Mouse (Mus musculus) adipocyte (in vitro differentiated cells): ENCODE data around the gene Btnl10.

Experiments used
- DNase-seq: peaks from one replicate; pipeline ENCODE4 v3.0.0-alpha.2; 2016; ENCODE audit warnings: low spot score

The Btnl10 gene

GRCm38 (mm10) chr11:58917745-58918366 is at the start of gene Btnl10:
TSS of gene Btnl10 (plus strand) at chr11:58917908.
- DNase-seq = no peak

DNA sequence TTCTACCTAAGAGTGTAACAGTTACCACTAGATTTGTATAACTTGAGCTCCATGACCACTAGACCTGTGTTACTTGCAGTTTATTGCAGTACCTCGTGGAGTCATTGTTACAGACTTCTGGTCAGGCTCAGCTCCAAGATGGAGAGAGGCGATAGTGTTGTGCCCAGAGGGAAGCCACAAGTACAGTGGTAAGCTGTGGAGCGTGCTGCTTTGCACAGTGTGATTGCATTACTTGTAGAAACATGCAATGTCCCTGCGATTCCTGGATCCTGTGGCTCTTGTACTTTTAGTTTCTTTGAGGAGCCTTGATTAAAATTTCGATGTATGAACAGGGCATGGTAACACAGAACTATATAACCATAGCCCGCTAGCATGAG is 49.8 kb upstream of the Btnl10 start:
- no peak for DNase-seq

- DNase-seq = no peak
Measured at GRCm38 (mm10) chr11:58870961-58871360, 46.7 kb upstream of the Btnl10 start.

GRCm38 (mm10) chr11:58883756-58884155 is 34.0 kb upstream of the Btnl10 start:
- no peak for DNase-seq

DNA sequence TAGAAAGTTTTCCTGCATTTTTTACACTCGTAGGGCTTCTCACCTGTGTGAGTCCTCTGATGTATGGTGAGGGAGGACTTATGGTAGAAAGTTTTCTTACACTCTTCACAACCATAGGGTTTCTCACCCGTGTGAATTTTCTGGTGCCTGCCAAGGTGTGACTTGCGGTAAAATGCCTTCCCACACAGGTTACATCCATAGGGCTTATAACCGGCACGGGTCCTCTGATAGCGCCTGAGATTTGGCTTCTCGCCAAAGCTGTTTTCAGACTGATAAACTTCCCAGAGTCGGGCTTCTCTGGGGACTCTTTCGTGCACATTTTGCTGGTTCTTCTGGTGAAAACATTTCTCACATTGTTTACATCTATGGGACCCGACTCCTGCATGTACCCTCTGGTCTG is 27.2 kb upstream of the Btnl10 start:
- no peak for DNase-seq

DNA sequence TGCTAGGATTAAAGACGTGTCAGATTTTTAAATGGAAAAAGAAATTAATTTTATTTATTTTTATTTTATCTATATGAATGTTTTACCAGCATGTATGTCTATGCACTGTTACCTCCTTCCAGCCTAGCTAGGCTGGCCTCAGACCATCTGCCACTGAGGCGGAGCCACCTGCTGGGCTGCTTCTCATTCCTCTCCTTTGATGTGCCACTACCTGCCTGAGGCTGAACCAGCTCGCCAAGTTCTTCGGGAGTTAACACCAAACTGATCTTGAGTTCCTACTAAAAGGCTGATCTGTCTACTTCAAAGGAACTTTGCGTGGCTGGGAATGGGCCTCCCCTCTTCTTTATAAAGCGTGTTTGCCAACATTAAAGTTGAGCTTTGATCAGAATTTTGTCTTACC is 23.3 kb upstream of the Btnl10 start:
- DNase-seq = no peak

- no peak for DNase-seq
Measured at GRCm38 (mm10) chr11:58897485-58897884, 20.2 kb upstream of the Btnl10 start.

GRCm38 (mm10) chr11:58901080-58901479 is 16.6 kb upstream of the Btnl10 start:
- no peak for DNase-seq

DNA sequence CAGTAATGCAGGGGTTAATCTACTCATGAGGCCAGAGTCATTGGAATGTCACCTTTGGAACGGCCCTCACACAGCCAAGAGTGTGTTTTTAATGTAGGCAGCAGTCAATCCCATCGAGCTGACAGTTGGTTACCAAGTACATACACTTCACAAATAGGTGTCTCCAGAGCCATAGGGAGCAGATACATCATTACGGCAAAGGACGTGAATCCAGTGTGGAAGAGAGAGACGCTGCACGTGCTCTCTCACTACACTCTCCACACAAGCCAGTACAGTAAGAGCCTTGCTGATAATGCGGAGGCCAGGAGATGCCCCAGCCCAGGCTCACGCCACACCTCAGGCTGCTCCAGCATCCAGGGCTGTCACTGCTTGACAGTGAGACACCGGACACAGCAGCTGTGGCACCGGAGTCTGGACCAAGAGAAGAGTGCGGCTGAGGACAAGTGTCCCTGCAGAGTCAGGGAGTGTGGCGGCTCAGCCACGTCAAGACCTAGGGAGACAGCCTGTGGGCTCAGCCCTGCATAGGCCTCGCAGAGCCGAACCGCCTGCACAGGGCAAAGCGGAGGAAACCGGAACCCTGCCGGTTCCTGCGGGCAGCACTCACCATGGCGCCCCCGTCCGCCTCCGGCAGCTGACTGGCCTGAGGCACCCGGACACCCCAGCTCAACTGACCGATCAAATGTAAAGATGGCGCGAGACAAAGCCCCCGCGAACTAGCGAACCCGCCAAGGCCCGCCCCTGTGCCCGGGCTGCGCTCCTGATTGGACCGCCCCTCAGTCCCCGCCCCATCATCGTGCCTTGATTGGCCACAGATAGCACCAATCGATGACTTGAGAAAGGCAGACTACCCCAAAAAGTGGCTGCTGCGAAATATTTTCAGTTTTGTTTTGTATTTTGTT is 13.9 kb upstream of the Btnl10 start, which contains the start of gene Zfp39:
Gene Zfp39 (minus strand): TSS at position 715 of the 899 bp plus-strand sequence.
- peak; percentile 90 for DNase-seq

DNA sequence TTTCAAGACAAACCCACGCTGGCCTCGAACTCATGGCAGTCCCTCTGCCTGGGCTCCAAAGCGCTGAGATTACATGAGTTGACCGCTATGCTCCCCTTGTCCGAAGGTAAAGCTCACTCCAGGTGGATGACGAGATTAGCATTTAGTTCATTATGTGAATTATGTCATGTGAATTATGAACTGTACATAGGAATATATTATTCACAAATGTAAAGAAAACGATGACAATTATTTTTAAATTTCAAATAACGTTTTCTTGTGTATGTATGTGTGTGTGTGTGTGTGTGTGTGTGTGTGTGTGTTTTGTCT is 13.3 kb upstream of the Btnl10 start:
- DNase-seq = no peak

- DNase-seq = peak; percentile 31
Measured at GRCm38 (mm10) chr11:58904838-58905237, 12.9 kb upstream of the Btnl10 start.

DNA sequence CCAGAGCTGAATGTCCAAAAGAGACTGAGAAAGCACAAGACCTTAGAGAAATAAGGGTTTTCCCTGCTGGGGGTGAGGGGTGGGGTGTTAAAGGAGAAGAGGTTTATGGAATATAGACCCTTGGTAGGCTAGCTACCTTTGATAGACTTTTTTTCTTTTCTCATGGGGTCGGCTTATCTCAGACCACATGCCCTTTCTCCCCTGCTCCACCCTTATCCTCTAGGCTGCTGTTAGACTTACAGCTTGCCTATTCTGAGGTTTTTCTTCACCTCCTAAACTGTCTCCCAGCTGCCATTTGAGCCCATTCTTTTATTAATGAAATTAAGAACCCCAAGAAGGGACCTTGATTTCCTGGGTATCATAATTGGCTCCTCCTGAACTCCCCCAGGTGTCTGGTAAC is 3.9 kb upstream of the Btnl10 start:
- no peak for DNase-seq

- DNase-seq = peak; percentile 46
Measured at GRCm38 (mm10) chr11:58914461-58915028, 3.2 kb upstream of the Btnl10 start.

DNA sequence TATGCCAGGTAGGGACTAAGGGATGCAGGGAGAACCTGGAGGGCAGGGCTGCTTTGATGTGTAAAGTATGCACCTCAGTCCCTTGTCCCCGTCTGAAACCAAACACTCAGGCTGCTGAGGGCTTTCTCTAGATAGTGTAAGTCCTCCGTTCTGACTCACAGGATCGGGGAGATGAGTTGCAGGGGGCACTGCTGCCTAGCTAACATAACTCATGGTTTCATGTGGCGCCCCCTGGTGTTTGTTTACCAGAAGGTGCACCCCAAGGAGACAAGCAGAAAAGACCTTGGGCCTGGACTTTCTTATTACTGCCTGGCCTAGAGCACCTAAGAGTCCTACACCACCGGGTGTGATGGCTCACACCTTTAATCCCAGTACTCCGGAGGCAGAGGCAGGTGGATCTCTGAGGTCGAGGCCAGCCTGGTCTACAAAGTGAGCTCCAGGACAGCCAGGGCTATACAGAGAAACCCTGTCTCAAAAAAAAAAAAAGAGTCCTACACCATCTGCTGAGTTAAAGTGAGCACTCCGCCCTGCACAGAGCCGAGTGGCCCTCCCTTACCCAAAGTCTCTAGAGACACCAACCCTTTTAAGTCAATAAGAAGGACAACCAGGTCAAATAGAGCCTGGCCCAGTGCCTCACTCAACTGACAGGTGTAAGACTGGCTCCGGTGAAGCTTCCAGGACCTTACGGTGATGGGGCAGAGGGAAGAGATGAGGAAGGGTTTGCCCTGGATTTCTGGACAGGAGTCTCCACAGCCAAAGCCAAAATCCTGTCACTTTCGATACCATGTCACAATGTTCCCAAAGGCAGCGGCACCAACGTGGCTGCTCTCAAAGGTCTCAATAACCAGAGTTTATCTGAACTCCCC is 596 bp upstream of the Btnl10 start:
- peak; percentile 40 for DNase-seq

DNA sequence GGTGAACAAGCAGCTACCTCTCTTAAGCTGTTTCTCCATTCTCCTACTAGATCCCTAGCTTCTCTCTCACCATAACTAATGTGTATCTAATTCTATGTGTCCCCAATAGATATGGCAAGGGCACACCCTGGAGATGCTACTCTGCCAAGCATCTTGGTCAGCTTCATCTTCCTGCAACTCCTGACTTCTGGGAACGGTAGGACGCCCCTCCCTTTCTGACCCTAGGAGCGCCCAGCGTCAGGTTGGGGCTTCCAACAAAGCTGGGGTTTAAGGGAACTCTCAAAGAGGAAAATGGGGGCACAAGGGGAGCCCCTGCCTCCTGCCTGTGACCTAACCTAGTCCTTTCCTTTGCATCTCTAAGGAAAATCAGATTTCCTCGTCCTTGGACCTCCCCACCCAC is 1.1 kb downstream of the Btnl10 start:
- DNase-seq = no peak

DNA sequence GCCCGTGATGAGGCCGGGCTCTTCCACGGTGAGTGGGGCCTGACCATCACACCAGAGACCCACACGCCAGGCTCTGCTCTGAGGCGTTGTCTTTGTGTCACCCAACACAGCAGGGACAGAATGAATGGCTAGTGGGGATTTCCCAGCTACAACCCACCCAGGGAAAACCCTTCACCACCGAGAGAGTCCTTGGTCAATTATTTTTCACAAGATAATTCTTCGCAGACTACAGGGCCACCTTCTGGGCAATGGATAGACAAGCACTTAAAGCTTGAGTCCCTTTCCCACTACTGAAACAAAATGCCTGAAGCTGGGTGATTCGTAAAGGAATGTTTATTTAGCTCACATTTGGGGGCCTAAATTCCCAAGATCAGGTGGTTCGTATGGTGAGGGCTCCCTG is 4.7 kb downstream of the Btnl10 start:
- DNase-seq = no peak

- DNase-seq = no peak
Measured at GRCm38 (mm10) chr11:58926651-58927050, 8.9 kb downstream of the Btnl10 start.

GRCm38 (mm10) chr11:58927053-58927452 is 9.3 kb downstream of the Btnl10 start:
- DNase-seq = no peak

GRCm38 (mm10) chr11:58927790-58928651 is 10.3 kb downstream of the Btnl10 start:
- DNase-seq = peak; percentile 64

- DNase-seq = no peak
Measured at GRCm38 (mm10) chr11:58929055-58929454, 11.3 kb downstream of the Btnl10 start.

DNA sequence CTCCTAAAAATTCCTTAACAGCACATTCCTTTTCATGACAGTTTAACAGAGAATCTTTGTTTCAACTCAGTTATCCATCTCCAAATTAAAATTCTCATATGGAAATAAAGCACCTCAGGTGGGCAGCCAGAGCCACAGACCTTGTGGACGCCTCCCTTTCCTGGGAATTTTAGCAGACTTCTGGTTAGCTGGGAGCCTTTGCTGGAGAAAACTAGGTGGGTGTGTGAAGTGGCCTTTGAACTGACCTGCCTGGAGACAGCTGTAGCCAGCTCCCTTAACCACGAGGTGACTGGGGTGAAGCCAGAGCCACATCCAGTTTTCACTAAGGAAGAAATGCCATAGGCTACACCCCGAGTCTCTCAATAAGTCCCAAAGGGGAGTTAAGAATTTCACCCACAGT is 11.9 kb downstream of the Btnl10 start:
- DNase-seq = no peak
